Mouse (Mus musculus) hindbrain, embryonic 16.5 days (tissue): ENCODE measurements at regions not wholly inside any gene's neighbourhood (a gene's known extent, or its start where the extent isn't known, plus 50 kb on each side); places are given as distances from the start of the nearest gene placed in this dataset.

ENCODE experiments used
- ATAC-seq: fragments of 200-750 bp; cut with Nextera tagmentation; 2 replicates; pipeline ENCODE4 v1.8.0; 2017; ENCODE audit warnings: moderate TSS enrichment, moderate library complexity
- H3K27ac ChIP-seq: fragments of 300-500 bp; sonication (generic); 2 replicates; pipeline ENCODE4 v1.5.1; 2014; ENCODE audit warnings: low read depth, mild to moderate bottlenecking, control low read depth, low read length, moderate library complexity
- H3K27me3 ChIP-seq: fragments of 300-500 bp; sonication (generic); replicated peaks from 2 replicates; pipeline ENCODE4 v1.6.1; 2014; ENCODE audit warnings: low read length; ENCODE audit not compliant: control insufficient read depth, insufficient read depth
- H3K36me3 ChIP-seq: fragments of 300-500 bp; sonication (generic); 2 replicates; pipeline ENCODE4 v1.6.1; 2014; ENCODE audit warnings: mild to moderate bottlenecking, low read length, moderate library complexity, mixed read lengths; ENCODE audit not compliant: control insufficient read depth, insufficient read depth
- H3K4me1 ChIP-seq: fragments of 300-500 bp; sonication (generic); 2 replicates; pipeline ENCODE4 v1.6.1; 2014; ENCODE audit warnings: low read depth, low read length; ENCODE audit not compliant: control insufficient read depth, insufficient read depth
- H3K4me2 ChIP-seq: fragments of 300-500 bp; sonication (generic); 2 replicates; pipeline ENCODE4 v1.6.1; 2014; ENCODE audit warnings: mild to moderate bottlenecking, low read length, control low read depth, moderate library complexity
- H3K4me3 ChIP-seq: fragments of 300-500 bp; sonication (generic); 2 replicates; pipeline ENCODE4 v1.5.1; 2014; ENCODE audit warnings: mild to moderate bottlenecking, low read length, control low read depth, moderate library complexity
- H3K9ac ChIP-seq: fragments of 300-500 bp; sonication (generic); 2 replicates; pipeline ENCODE4 v1.6.1; 2014; ENCODE audit warnings: low read depth, mild to moderate bottlenecking, control low read depth, low read length, moderate library complexity
- H3K9me3 ChIP-seq: fragments of 300-500 bp; sonication (generic); 2 replicates; pipeline ENCODE4 v1.6.1; 2014; ENCODE audit warnings: mild to moderate bottlenecking, low read length, moderate library complexity; ENCODE audit not compliant: control insufficient read depth
- WGBS: fragments of 180-500 bp; shearing (Covaris S2); extraction: QIAGEN DNeasy Blood & Tissue Kit; methylation state at CpG from one replicate; pipeline ENCODE4 v1.1.7; 2014; 5-methylcytosine and 5-hydroxymethylcytosine counted together

DNA sequence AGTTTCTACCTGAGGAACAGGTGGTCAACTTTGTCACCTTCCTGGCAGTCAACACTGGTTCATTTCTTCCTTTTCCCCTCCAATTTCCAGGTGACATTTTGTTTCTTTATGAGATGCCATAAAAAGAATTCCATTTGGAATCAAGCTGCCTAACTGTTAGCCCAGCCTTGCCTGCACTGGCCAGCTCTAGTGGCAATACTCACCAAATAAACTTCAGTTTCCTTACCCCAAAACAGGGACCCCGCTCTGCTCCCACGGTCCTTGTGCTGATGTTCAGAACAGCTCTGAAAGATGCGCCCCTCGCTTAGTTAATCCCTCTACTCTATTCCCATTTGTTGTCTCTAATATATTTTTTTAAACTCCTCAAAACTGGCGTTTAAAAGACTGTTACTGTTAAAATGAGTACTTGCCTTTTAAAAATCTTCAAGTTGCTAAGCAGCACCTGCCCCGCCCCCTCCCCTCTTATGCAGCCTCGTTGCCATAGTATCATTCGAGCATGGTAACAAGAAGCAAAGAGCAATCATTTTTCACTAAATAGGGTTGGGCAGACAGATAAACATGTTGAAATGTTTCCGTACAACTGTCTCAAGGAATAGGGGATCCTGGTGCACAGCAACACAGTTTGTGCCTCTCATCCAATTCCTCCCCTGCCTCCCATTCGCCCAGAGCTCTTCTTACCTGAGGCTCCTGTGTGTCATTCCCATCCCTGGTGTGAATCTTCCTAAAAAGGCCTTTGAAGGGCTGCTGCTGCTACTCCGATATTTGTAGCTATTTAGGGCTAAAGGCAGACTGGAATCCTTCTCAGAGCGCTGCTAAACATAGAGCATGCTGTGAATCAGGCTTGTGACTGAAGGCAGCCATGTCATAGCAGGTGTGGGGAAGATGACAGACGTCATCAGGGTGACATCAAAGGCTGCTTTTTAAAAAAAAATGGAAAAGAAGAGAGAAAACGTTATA lies 98.8 kb upstream of the Oxgr1 start:
- no peak overlapping the region for H3K4me2 ChIP-seq
- no peaks in the 10 kb centered on the region for H3K9me3 ChIP-seq
- H3K4me3 ChIP-seq: no peak overlapping the region
- no peak for ATAC-seq
- no peaks in the 10 kb centered on the region for H3K36me3 ChIP-seq
- H3K27ac ChIP-seq: 0 out of 2 replicates have a peak overlapping the region, but pooled peaks have one; percentile 27
- H3K9ac ChIP-seq: no peak overlapping the region
- H3K27me3 ChIP-seq: no peaks in the 10 kb centered on the region
- WGBS: 52% methylated on average over 14 of the region's 14 CpGs
- H3K4me1 ChIP-seq: peaks cover 11% of the 10 kb centered on the region

DNA sequence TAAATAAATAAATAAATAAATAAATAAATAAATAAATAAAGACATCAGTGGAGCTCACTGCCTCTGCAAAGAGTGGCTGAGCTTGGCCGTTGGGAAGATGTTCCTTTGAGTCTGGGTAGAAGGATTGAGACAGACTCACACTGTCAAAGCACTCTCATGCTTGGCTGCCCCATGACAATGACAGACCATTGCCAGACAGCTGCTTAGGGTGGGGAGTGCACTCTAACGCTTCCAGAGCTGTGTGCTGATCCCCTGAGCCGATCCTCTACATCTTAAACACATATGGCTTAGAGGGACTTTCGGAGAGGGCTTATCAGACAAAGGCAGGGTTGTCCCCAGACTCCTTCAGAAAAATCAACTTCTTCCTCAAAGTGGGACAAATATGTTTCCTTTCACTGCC lies 100.0 kb upstream of the Oxgr1 start:
- Histone ChIP-seq H3K9ac (no peak overlapping the region), H3K27ac (no peak overlapping the region), H3K9me3 (no peaks in the 10 kb centered on the region), H3K36me3 (no peaks in the 10 kb centered on the region), H3K4me2 (no peak overlapping the region), H3K27me3 (no peaks in the 10 kb centered on the region), H3K4me1 (peaks cover 11% of the 10 kb centered on the region), H3K4me3 (no peak overlapping the region)
- ATAC-seq: no peak
- 23% methylated on average over 4 of the region's 4 CpGs for WGBS

DNA sequence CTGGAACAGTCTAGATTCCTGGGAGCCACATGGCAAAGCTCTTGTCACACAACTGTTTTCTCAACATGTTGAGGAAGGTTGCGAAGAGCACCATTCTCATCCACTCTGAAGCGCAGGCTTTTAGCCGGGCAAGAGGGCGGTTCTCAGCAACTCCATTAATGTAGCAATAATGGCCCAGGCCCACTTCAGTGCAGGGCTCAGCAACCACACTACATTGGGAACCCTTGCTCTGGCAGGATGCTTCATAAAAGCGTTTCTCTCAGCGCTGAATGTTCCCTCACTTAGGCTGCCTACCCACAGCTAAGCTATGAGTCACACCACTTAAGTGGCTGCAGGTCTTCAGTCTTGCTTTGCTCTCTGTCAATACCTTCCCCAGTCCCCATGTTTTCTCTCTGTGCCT lies 102.2 kb upstream of the Oxgr1 start:
- Histone ChIP-seq H3K9me3 (no peaks in the 10 kb centered on the region), H3K4me2 (no peak overlapping the region), H3K4me3 (no peak overlapping the region), H3K36me3 (no peaks in the 10 kb centered on the region), H3K9ac (no peak overlapping the region), H3K27ac (no peak overlapping the region), H3K27me3 (no peaks in the 10 kb centered on the region), H3K4me1 (peaks cover 7% of the 10 kb centered on the region)
- 87% methylated on average over 6 of the region's 6 CpGs for WGBS
- ATAC-seq: no peak

DNA sequence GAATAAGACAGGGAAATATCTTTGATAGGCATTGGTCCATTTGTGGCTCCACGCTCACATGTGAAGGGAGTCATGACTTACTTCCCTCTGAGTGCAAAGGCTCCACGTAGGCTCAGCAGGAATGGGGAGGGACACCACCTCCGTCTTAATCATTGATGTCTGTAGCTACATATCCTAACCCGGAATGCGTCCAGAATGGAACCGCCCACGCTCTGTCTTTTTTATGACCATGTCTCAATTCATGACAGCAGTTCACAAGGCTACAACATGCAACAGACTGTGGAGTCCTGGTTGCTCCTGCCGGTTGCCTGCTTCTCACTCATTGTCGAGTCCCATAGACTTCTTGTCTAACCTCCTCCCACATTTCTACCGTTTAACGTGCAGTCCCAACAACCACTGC lies 104.1 kb upstream of the Oxgr1 start:
- ATAC-seq: no peak
- Histone ChIP-seq H3K9me3 (no peaks in the 10 kb centered on the region), H3K9ac (no peak overlapping the region), H3K27me3 (no peaks in the 10 kb centered on the region), H3K27ac (no peak overlapping the region), H3K4me1 (peaks cover 1% of the 10 kb centered on the region), H3K36me3 (no peaks in the 10 kb centered on the region), H3K4me2 (no peak overlapping the region), H3K4me3 (no peak overlapping the region)
- 83% methylated on average over 11 of the region's 11 CpGs for WGBS

DNA sequence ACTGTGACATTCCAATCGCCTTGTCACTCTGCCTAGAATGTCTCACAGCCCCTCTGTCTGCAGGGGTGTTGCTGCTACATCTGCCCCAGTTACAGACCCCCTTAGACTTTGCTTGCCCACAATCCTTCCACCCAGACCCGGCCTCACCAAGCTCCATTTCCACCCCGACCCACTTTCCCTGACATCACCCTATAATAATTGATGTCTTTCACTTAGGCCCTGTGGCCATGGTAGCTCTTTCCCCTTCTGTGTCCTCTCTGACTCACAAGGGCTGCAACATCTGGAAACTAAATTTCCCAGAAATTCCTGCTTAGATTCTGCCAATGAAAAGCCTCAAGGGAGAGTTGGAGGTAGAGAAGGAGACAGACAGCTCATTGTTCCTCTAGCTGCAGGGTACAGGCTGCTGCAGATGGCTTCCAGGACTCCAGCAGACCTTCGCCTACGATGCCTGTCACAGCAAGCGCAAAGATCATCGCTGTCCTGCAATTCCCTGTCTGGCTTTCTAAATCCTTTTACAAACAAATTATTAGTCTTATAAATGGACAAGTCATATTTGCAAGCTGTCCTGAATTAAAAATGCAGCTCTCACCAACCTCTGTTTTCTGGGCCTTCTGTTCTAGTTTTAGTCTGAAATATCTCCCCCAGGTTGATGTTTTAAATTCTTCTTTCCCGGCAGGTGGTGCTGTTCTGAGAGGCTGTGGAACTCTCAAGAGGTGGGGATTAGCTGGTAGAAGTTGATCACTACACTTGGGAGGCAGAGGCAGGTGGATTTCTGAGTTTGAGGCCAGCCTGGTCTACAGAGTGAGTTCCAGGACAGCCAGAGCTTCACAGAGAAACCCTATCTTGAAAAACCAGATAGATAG lies 104.9 kb upstream of the Oxgr1 start:
- 63% methylated on average over 8 of the region's 8 CpGs for WGBS
- no peak for ATAC-seq
- H3K4me1 ChIP-seq: no peaks in the 10 kb centered on the region
- H3K36me3 ChIP-seq: no peaks in the 10 kb centered on the region
- no peak overlapping the region for H3K4me2 ChIP-seq
- H3K27ac ChIP-seq: no peak overlapping the region
- H3K4me3 ChIP-seq: no peak overlapping the region
- H3K27me3 ChIP-seq: no peaks in the 10 kb centered on the region
- H3K9ac ChIP-seq: no peak overlapping the region
- no peaks in the 10 kb centered on the region for H3K9me3 ChIP-seq

DNA sequence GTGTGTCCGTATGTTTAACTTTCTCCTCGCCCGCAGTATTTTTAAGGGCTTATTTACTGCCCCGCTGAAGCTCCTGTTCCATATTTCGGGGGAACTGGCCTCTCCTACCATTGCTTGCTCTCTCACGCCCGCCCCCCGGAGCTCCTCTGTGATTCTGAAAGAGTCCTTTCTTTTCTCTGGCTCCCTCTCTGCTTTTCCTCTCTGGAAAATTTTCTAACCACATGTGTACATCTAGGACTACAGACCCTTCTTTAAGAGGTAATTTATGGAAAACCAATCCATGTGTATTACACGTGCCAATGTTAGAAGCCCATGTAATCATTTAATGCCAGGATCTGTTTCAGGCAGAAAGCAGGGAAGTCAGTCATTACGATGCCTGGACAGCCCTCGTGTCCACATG lies 106.6 kb upstream of the Oxgr1 start:
- H3K27me3 ChIP-seq: no peaks in the 10 kb centered on the region; the same call in 1 of the 2 replicates
- no peaks in the 10 kb centered on the region for H3K4me1 ChIP-seq
- no peak overlapping the region for H3K27ac ChIP-seq
- no peak for ATAC-seq
- no peak overlapping the region for H3K4me2 ChIP-seq
- no peak overlapping the region for H3K9ac ChIP-seq
- H3K4me3 ChIP-seq: no peak overlapping the region
- 83% methylated on average over 11 of the region's 11 CpGs for WGBS
- H3K9me3 ChIP-seq: no peaks in the 10 kb centered on the region
- no peaks in the 10 kb centered on the region for H3K36me3 ChIP-seq

DNA sequence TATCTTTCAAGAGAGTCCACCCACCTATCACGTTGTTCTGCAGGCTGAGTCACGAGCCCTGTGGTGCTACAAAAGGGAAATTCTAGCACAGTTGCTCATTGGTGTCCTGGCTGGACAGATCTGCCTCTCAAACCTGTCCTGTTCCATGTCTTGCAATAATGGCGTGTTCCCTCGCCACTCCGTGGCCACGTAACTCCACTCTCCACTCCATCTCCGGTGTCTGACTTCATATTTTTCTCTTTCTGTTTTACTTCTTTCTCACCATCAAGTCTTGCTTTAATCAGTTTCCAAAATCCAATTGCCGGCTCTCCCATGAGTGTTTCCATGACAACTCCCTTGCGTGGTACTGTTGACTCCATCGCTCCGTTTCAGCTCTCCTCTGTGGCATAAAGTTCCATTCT lies 107.1 kb upstream of the Oxgr1 start:
- no peak for ATAC-seq
- WGBS: 79% methylated on average over 11 of the region's 11 CpGs

DNA sequence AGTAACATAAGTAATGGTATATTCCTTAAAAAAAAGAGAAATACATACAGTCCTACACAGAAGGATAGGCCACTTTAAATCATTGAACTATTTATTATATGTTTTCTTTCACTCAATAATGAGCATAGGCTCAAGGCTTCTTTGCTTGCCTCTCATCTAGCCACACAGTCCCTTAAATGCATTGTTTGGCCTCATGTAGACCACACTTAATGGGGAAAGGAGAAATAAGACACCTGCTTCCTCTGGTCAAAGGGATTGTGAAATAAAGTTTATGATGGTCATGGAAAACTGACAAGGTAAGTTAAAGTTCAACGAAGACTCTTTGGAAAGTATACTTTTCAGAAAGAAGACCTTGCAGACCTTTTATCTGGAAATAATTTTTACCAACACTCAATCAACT lies 108.4 kb upstream of the Oxgr1 start:
- H3K4me1 ChIP-seq: peaks cover 10% of the 10 kb centered on the region
- H3K4me2 ChIP-seq: no peak overlapping the region
- H3K27me3 ChIP-seq: no peaks in the 10 kb centered on the region; the same call in 1 of the 2 replicates
- H3K27ac ChIP-seq: no peak overlapping the region
- no peaks in the 10 kb centered on the region for H3K36me3 ChIP-seq
- H3K9me3 ChIP-seq: no peaks in the 10 kb centered on the region
- H3K4me3 ChIP-seq: no peak overlapping the region
- 93% methylated on average over 1 of the region's 1 CpGs for WGBS
- ATAC-seq: no peak
- no peak overlapping the region for H3K9ac ChIP-seq

More for the DNA sequence above, 107.1 kb upstream of the Oxgr1 start:
- H3K4me2 ChIP-seq: no peak overlapping the region
- no peaks in the 10 kb centered on the region for H3K36me3 ChIP-seq
- H3K4me1 ChIP-seq: no peaks in the 10 kb centered on the region; the same call in 1 of the 2 replicates
- H3K9me3 ChIP-seq: no peaks in the 10 kb centered on the region
- no peak overlapping the region for H3K9ac ChIP-seq
- H3K27ac ChIP-seq: no peak overlapping the region
- no peaks in the 10 kb centered on the region; the same call in 1 of the 2 replicates for H3K27me3 ChIP-seq
- H3K4me3 ChIP-seq: no peak overlapping the region

DNA sequence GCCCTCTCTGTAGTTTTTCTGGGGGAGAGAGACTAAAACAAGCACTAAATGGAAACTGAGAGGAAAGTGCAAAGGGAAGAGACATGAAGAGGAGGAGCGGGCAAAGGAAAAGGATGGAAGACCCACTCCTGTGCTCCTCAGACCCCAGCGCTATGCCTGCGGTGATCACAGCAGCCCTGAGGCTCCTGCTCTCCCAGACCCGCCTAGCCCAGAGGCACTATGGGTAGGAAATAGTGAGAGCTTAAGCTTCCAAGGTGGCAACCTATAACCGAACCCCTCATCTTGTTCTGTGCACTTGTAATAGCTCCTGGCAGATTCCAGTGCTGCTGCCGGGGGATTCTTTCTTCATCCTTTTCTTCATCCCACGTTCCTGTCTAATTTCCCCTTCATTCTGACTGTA lies 112.2 kb upstream of the Oxgr1 start:
- Histone ChIP-seq H3K9ac (peak overlapping the region; percentile 45; the same call in 1 of the 2 replicates), H3K9me3 (no peaks in the 10 kb centered on the region), H3K36me3 (no peaks in the 10 kb centered on the region), H3K4me1 (peaks cover 16% of the 10 kb centered on the region), H3K4me3 (no peak overlapping the region), H3K27ac (no peak overlapping the region), H3K4me2 (peak overlapping the region; percentile 24), H3K27me3 (no peaks in the 10 kb centered on the region; the same call in 1 of the 2 replicates)
- 41% methylated on average over 7 of the region's 7 CpGs for whole genome bisulfite sequencing
- ATAC-seq: no peak
